In genomic region chr17:26357784-26358183, GRCm38 (mm10) we compare ENCODE assay signal across 12 mouse cellular contexts. TPM values are rescaled to one million over a fixed set of nuclear protein-coding genes. Genes with fewer than 3 reads are reported as not detected.
DNase-seq lines count a peak whose midpoint lies in the region; ATAC-seq and TF ChIP-seq lines count a peak whose summit lies in the region.
"Had no signal": no experiment of that assay in that cellular context is flagged by ENCODE, and none has a peak within 500 bp of the region (broad histone marks: within the 10 kb centered on the region; RNA-seq: fewer than 3 reads in every experiment).

No protein-coding gene starts in this region.

- H3K27ac ChIP-seq in intestine, embryonic 15.5 days, result no peak overlapping the region
- no peak overlapping the region for H3K27ac ChIP-seq in intestine, postnatal 0 days (ENCODE audit: low read depth, low read length)
- peak overlapping the region; percentile 55; the same call in 1 of the 2 replicates for H3K27ac ChIP-seq in stomach, embryonic 14.5 days (ENCODE audit: low read length)
- no peak overlapping the region for H3K27ac ChIP-seq in midbrain, embryonic 14.5 days (replicated peaks; ENCODE audit: low read depth, low read length)
- H3K27ac ChIP-seq: embryonic facial prominence, embryonic 15.5 days; limb, embryonic 13.5 days; midbrain, embryonic 10.5 days had no signal

- peaks cover 32% of the 10 kb centered on the region for H3K4me1 ChIP-seq in intestine, embryonic 15.5 days (replicated peaks)
- H3K4me1 ChIP-seq in intestine, postnatal 0 days (replicated peaks; ENCODE audit: control insufficient read depth, insufficient read depth, low read length), result 0 out of 2 replicates have a peak, but pooled peaks cover 4% of the 10 kb centered on the region
- H3K4me1 ChIP-seq in stomach, embryonic 14.5 days (ENCODE audit: control insufficient read depth, insufficient read depth, low read length), result peaks cover 48% of the 10 kb centered on the region
- H3K4me1 ChIP-seq in midbrain, embryonic 14.5 days (ENCODE audit: control insufficient read depth, insufficient read depth, low read length), result peaks cover 3% of the 10 kb centered on the region; the same call in 1 of the 2 replicates

- H3K4me2 ChIP-seq in intestine, embryonic 15.5 days (replicated peaks), result no peak overlapping the region
- no peak overlapping the region for H3K4me2 ChIP-seq in intestine, postnatal 0 days (replicated peaks; ENCODE audit: low read depth)
- H3K4me2 ChIP-seq in stomach, embryonic 14.5 days (replicated peaks; ENCODE audit: low read depth, low read length), result no peak overlapping the region
- H3K4me2 ChIP-seq in midbrain, embryonic 14.5 days (ENCODE audit: low read length), result no peak overlapping the region
- H3K4me2 ChIP-seq: embryonic facial prominence, embryonic 15.5 days; limb, embryonic 13.5 days had no signal

- no peak overlapping the region for H3K9ac ChIP-seq in intestine, embryonic 15.5 days
- H3K9ac ChIP-seq in intestine, postnatal 0 days (ENCODE audit: low read depth, low read length), result no peak overlapping the region
- no peak overlapping the region for H3K9ac ChIP-seq in stomach, embryonic 14.5 days (replicated peaks; ENCODE audit: low read depth, low read length)
- H3K9ac ChIP-seq in midbrain, embryonic 14.5 days (replicated peaks; ENCODE audit: low read length), result no peak overlapping the region
- H3K9ac ChIP-seq: embryonic facial prominence, embryonic 15.5 days; limb, embryonic 13.5 days had no signal

- H3K9me3 ChIP-seq in intestine, embryonic 15.5 days, result no peaks in the 10 kb centered on the region
- no peaks in the 10 kb centered on the region for H3K9me3 ChIP-seq in intestine, postnatal 0 days (ENCODE audit: control insufficient read depth)
- H3K9me3 ChIP-seq in stomach, embryonic 14.5 days (ENCODE audit: control insufficient read depth, low read depth, low read length), result no peaks in the 10 kb centered on the region
- H3K9me3 ChIP-seq in midbrain, embryonic 14.5 days (ENCODE audit: control insufficient read depth, low read length), result no peaks in the 10 kb centered on the region
- H3K9me3 ChIP-seq: embryonic facial prominence, embryonic 15.5 days; limb, embryonic 13.5 days; midbrain, embryonic 10.5 days had no signal

- ATAC-seq in intestine, embryonic 15.5 days, result peak; percentile 60
- no peak for ATAC-seq in intestine, postnatal 0 days
- ATAC-seq in stomach, embryonic 14.5 days (ENCODE audit: insufficient number of reproducible peaks, insufficient read depth, low FRiP score, low read depth), result peak; percentile 74; the same call in 1 of the 2 replicates
- no peak for ATAC-seq in midbrain, embryonic 14.5 days (ENCODE audit: low FRiP score, low TSS enrichment)
- no peak for ATAC-seq in erythroid progenitor cell, adult 5-6 weeks (replicated peaks; ENCODE audit: low FRiP score, poor library complexity, severe bottlenecking)
- ATAC-seq in erythroblast, adult 5-6 weeks (replicated peaks; ENCODE audit: low FRiP score, poor library complexity, severe bottlenecking), result no peak

- WGBS in intestine, embryonic 15.5 days, result 25% methylated on average over 4 of the region's 4 CpGs
- WGBS in intestine, postnatal 0 days, result 41% methylated on average over 4 of the region's 4 CpGs
- WGBS in stomach, embryonic 14.5 days, result 23% methylated on average over 4 of the region's 4 CpGs
- WGBS in midbrain, embryonic 14.5 days, result 70% methylated on average over 4 of the region's 4 CpGs

- peak; percentile 77 to 78 for DNase-seq in heart, postnatal 10 days
- DNase-seq in kidney, postnatal 10 days, result peak; percentile 88
- DNase-seq in midbrain, embryonic 14.5 days, result no peak
- DNase-seq: cerebellum, adult 11 months had no signal

- H3K4me3 ChIP-seq in intestine, embryonic 15.5 days (replicated peaks), result no peak overlapping the region
- no peak overlapping the region for H3K4me3 ChIP-seq in intestine, postnatal 0 days (ENCODE audit: low read depth, low read length)
- H3K4me3 ChIP-seq in stomach, embryonic 14.5 days (ENCODE audit: low read depth, low read length), result no peak overlapping the region
- no peak overlapping the region for H3K4me3 ChIP-seq in midbrain, embryonic 14.5 days (replicated peaks; ENCODE audit: low read depth, low read length)
- H3K4me3 ChIP-seq: embryonic facial prominence, embryonic 15.5 days; limb, embryonic 13.5 days; midbrain, embryonic 10.5 days had no signal

- H3K36me3 ChIP-seq in intestine, embryonic 15.5 days, result no peaks in the 10 kb centered on the region
- no peaks in the 10 kb centered on the region for H3K36me3 ChIP-seq in intestine, postnatal 0 days (ENCODE audit: control insufficient read depth, insufficient read depth)
- no peaks in the 10 kb centered on the region for H3K36me3 ChIP-seq in stomach, embryonic 14.5 days (ENCODE audit: control insufficient read depth, insufficient read depth, low read length)
- H3K36me3 ChIP-seq in midbrain, embryonic 14.5 days (ENCODE audit: control insufficient read depth, insufficient read depth, low read length), result no peaks in the 10 kb centered on the region
- H3K36me3 ChIP-seq: embryonic facial prominence, embryonic 15.5 days; limb, embryonic 13.5 days; midbrain, embryonic 10.5 days had no signal

- intact Hi-C loops in heart, postnatal 10 days (cut with DNase I), result no loop called here

- H3K27me3 ChIP-seq in intestine, embryonic 15.5 days (replicated peaks), result no peaks in the 10 kb centered on the region
- no peaks in the 10 kb centered on the region for H3K27me3 ChIP-seq in intestine, postnatal 0 days (replicated peaks; ENCODE audit: control insufficient read depth, insufficient read depth, low read length)
- no peaks in the 10 kb centered on the region for H3K27me3 ChIP-seq in stomach, embryonic 14.5 days (ENCODE audit: control insufficient read depth, insufficient read depth, low read length)
- no peaks in the 10 kb centered on the region for H3K27me3 ChIP-seq in midbrain, embryonic 14.5 days (ENCODE audit: control insufficient read depth, insufficient read depth, low read length)
- H3K27me3 ChIP-seq: embryonic facial prominence, embryonic 15.5 days; limb, embryonic 13.5 days had no signal

- no peak for TF ChIP-seq CTCF in intestine, postnatal 0 days (IDR thresholded peaks at IDR 0.05; ENCODE audit: low read depth)

RNA-seq across cellular contexts. Expression of gene Neurl1b, which starts 56.8 kb away (rescaled TPM):
- polyA plus RNA-seq in intestine, embryonic 15.5 days (2015; fragmentation: Nextera tagmentation; extraction: Ambion mirVana), result 1.8 and 2.2 TPM in 2 replicates
- polyA plus RNA-seq in intestine, postnatal 0 days (2015; fragmentation: Nextera tagmentation; extraction: Ambion mirVana), result 1.5 TPM in 2 replicates
- 10 to 100 TPM; 23.8 to 24.3 TPM for total RNA-seq in heart, postnatal 10 days (2021)
- 5.0 and 6.0 TPM in 2 replicates for polyA plus RNA-seq in stomach, embryonic 14.5 days (2014; fragmentation: Nextera tagmentation; extraction: Ambion mirVana)
- 1.6 and 3.6 TPM in 2 replicates for polyA plus RNA-seq in midbrain, embryonic 14.5 days (2014; fragmentation: Nextera tagmentation; extraction: Ambion mirVana)
- total RNA-seq in erythroid progenitor cell, adult 5-6 weeks (2015; ENCODE audit: low replicate concordance), result 0.72 and 2.5 TPM in 2 replicates
- total RNA-seq in erythroid progenitor cell, adult 5-6 weeks (2017; ENCODE audit: low replicate concordance), result 1.5 and 2.4 TPM in 2 replicates
- 0.42 and 1.7 TPM in 2 replicates for total RNA-seq in erythroblast, adult 5-6 weeks (2015; ENCODE audit: low replicate concordance)
- total RNA-seq in erythroblast, adult 5-6 weeks (2017; ENCODE audit: low replicate concordance), result 0.14 and 0.77 TPM in 2 replicates

Comparison
In these comparisons a context has a peak if more than half of its experiments do, and no peak if none do; other contexts are left out.
1. ATAC-seq: peak in intestine, embryonic 15.5 days (single experiment) and stomach, embryonic 14.5 days (single experiment); none in intestine, postnatal 0 days (single experiment), midbrain, embryonic 14.5 days (single experiment), erythroid progenitor cell, adult 5-6 weeks (single experiment) and erythroblast, adult 5-6 weeks (single experiment).